Mouse (Mus musculus) skeletal muscle tissue, postnatal 0 days (tissue): ENCODE data around the gene Fastkd2. TPM values are rescaled to one million over a fixed set of nuclear protein-coding genes. Genes with fewer than 3 reads are reported as not detected.

Experiments used
- polyA plus RNA-seq: library from polyadenylated mRNA; unstranded; fragments of >200 nt; fragmentation: Nextera tagmentation; extraction: Ambion mirVana; gene quantifications from 2 replicates; pipeline ENCODE4 v1.2.1, GENCODE M21; 2015

The Fastkd2 gene
- 32.8 and 33.2 TPM in 2 replicates for polyA plus RNA-seq

GRCm38 (mm10) chr1:63730240-63730771, at the start of gene Fastkd2, which contains the start of gene Mdh1b:
TSS of gene Fastkd2 (plus strand) at chr1:63730614.
TSS of gene Mdh1b (minus strand) at chr1:63730318.

GRCm38 (mm10) chr1:63686827-63687226, 43.6 kb upstream of the Fastkd2 start, which contains the start of gene Dytn:
TSS of gene Dytn (minus strand) at chr1:63686927.

GRCm38 (mm10) chr1:63769167-63769566, 38.8 kb downstream of the Fastkd2 start, which contains the start of gene 4933402D24Rik:
TSS of gene 4933402D24Rik (minus strand) at chr1:63769267.

Other genes starting within 250 kb of the Fastkd2 start
- gene Gm39653, start 114.6 kb upstream of the Fastkd2 start, polyA plus RNA-seq = not detected in 2 replicates
- gene Dytn, start 43.7 kb upstream of the Fastkd2 start, polyA plus RNA-seq = not detected in 2 replicates
- gene Mdh1b, start 296 bp upstream of the Fastkd2 start, polyA plus RNA-seq = not detected in 2 replicates
- not detected in 2 replicates for gene 4933402D24Rik, start 38.7 kb downstream of the Fastkd2 start, polyA plus RNA-seq